Mouse (Mus musculus) gastrocnemius, postnatal 14 days (tissue): ENCODE measurements around the gene Sirt1. TPM values are rescaled to one million over a fixed set of nuclear protein-coding genes. Genes with fewer than 3 reads are reported as not detected.
"Not testable (repeated sequence)": the region's sequence is repeated elsewhere in the genome, so short reads cannot be mapped to it uniquely, and the experiment has no call there.

Experiments
- DNase-seq: peaks from one replicate; pipeline ENCODE4 v3.0.0; 2021; ENCODE audit warnings: mixed read lengths
- intact Hi-C: fragments of 180-260 bp; cut with DNase I; formaldehyde crosslinking; loops from one replicate; pipeline ENCODE4 v1.15.1; 2025; ENCODE audit warnings: low total_unique reads
- total RNA-seq, 2 experiments: library from RNA; stranded (reverse); gene quantifications; 2 replicates each; pipeline ENCODE4 v1.2.3; 2021

Gene Sirt1
- total RNA-seq, 2 experiments from 2014 or later, result 6.1 to 7.8 TPM

DNA sequence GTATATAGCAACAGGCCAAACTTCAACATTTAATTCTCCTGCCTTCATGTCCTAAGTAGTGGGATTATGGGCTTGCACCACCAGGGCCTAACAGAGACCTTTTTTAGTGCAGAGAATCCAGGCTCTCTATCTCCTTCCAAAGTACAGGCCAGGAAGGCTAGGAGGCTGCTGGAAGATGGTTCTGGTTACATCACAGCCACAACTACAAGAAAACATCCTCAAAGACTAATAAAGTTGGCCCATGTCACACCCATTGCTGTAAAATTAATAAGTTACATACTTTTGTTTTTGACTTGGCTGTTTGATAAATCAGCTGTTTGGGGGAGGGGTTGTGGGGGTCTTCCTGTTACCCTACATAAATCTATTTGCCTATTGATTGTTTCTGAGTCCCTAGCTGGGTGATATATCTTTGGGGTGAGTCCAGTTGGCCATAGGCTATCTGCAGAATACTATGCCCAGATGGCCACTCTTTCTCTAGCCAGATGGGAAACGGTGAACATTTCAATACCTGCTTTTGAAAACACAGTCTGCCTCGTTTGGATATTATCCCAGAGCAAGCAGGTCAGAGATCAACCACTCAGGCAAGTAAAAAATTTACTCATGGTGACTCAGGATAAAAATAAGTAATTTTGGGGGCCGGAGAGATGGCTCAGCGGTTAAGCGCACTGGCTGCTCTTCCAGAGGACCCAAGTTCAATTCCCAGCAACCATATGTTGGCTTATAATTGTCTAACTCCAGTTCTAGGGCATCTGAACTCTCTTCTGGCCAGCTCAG is 21.4 kb upstream of the Sirt1 start:
- intact Hi-C loops, result no loop called here
- no peak for DNase-seq

DNA sequence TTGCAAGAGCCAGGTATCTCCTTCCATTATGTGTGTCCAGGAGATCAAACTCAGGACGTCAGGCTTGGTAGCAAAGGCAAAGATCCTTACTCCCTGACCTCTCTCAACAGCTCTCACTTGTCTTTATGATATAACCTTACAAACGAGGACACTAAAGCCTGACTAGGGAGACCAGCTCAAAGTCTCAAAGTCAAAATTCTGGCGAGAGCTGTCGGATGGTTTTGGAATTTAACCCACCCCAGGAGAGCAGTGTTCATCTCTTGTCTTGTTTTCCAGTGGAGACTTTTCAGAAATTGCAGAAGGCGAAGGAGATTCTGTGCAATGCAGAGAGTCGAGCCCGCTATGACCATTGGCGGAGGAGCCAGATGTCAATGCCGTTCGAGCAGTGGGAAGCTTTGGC is 15.5 kb upstream of the Sirt1 start:
- no peak for DNase-seq
- intact Hi-C loops, result no loop called here

DNA sequence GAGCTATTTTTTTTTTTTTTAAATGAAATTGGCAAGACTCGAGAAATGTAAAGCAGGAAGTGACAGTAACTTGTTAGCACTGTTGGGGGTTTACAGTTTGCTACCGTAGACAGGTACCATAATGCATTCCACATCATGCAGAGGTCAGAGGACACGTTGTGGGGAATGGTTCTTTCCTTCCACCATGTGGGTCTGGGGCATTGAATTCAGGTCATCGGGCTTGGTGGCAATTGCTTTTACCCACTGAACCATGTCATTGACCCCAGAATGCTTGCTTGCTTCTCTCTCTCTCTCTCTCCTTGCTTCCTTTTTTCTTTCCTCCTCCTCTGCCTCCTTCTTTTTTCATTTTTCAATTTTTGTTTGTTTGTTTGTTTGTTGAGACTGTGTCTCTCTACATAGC is 7.4 kb upstream of the Sirt1 start:
- intact Hi-C loops, result no loop called here
- DNase-seq, result no peak

DNA sequence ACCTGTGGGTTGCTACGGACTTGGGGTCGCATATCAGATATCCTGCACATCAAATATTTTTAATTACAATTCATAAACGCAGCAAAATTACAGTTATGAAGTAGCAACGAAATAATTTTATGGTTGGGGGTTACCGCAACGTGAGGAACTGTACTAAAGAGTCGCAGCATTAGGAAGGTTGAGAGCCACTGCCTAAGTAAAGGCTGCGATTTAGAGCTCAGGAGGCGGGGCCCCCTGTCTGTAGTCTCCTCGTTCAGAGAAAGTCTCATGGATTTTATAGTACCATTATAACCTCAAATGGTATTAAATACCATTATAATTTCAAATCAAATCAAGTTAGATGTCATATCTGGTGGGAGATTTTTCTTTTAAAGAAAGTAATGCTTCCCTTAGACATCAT is 5.5 kb upstream of the Sirt1 start:
- intact Hi-C loops, result no loop called here

DNA sequence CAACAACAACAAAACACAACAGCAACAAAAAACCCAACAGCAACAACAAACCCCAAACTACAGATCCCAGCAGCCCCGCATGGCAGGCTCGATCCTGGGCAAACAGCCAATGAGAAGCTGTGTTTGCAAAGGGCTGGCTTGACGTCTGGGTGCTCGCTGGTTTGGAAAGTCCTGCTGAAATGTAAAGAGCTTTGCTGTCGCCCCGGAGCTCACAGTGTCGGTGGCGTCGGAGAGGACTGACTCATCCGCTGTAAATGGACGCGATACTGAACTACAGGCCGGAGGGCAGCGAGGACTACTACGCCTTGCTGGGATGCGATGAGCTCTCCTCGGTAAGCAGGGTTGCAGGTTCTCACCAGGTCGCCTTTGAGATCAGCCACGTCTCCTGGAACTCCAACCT is 4.9 kb upstream of the Sirt1 start:
- DNase-seq, result peak; percentile 77
- intact Hi-C loops, result no loop called here

More for the DNA sequence above, 5.5 kb upstream of the Sirt1 start:
- no peak for DNase-seq

DNA sequence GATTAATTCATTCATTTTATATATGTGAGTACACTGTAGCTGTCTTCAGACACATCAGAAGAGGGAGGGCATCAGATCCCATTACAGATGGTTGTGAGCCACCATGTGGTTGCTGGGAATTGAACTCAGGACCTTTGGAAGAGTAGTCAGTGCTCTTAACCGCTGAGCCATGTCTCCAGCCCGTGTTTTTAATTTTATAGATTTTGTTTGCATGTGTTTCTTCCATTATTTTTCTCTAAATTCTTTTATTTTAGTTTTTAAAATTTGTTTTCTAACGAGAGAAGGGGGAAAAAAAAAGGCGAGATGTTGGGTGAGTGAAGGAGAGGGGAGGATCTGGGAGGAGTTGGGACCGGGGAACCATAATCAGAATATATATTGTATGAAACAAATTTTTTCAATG is 4.4 kb upstream of the Sirt1 start:
- DNase-seq, intact Hi-C loops: not testable (repeated sequence)

DNA sequence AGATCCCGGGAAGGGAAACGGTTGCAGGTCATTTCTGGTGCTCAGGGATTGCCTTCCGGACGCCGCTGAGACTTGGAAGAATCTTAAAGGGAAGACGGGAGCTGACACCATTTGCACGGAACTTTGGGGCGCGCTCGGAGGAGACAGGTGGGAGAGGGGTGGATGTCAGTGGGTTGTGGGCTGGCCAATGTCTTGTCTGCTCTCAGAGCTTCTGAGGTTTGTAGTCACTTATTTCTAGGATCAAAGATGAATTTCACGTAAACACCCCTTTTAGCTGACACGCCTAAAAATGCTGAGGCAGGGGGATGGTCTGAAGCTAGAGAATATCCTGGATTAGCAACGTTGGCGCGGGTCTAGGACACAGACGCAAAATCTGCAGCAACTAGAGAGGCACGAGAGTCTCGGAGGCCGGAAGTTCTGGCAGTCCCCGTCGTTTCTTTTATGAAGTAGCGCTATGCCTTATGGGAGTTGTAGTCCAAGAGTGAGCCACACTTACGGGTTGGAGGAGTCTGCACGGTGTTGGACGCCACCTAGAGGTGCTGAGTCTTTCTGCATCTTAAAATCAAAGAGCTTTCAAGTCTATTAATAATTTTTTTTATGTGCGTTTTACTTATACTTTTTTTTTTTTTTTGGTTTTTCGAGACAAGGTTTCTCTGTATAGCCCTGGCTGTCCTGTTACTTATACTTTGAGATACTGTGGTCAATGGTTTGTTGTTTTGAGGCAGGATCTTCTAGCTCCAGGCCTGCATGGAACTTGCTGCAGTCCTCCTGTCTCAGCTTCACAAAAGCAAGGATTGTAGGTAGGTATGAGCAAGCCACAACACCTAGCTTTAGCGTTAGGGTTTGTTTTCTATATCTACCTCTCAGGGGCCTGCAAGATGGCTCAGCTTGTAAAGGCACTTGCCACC is 1.1 kb upstream of the Sirt1 start, which contains the start of gene Dnajc12:
Gene Dnajc12, plus strand, starts transcription at position 72 of the 908 bp plus-strand sequence.
- peak; percentile 80 for DNase-seq
- intact Hi-C loops, result no loop called here

DNA sequence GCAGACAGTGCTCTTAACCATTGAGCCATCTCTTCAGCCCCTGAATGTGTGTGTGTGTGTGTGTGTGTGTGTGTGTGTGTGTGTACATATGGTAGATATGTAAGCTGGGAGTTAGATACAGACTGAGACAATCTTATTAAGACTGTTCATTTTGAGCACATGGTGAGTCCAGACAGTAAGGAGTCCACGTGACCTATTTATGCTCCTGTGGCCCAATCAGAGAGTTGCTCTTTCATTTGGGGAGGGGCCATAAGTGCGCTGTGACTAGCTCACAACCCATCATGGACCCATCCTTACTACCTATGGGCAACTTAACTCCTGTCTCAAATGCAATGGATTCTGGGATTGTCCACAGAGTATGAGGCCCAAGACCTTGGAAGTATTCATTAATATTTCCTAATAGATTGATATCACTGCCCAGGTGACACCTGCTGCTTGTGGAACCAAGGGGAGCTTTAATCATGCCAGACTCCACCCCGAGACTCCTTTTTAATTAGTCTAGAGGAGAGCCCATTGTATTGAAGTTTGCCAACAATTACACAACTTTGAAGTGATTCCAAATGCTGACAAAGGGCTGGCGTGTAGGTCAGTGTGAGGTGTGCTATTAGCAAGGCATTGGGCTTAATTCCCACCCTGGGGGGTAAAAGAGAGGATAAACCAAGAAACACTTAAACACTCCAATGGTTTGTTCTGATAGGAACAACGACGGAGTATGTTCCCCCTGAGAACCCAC is 2.4 kb downstream of the Sirt1 start:
- DNase-seq, result no peak
- intact Hi-C loops, result loop anchor here (5.0 to 10.0 kb wide), 3 partner anchors 37 to 224 kb away; no protein-coding TSS in a partner anchor

DNA sequence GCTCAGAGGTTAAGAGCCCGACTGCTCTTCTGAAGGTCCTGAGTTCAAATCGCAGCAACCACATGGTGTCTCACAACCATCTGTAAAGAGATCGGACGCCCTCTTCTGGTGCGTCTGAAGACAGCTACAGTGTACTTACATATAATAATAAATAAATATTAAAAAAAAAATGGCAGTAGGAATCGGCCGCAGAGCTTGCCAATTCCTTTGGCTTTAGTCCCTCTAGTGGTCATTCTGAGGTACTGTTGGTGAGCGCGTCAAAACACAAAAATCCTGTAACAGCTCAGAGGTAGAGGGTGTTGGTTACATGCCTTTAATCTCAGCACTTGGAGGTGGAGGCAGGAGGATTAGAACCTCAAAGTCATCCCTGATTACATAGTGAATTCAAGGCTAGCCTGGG is 4.0 kb downstream of the Sirt1 start:
- peak; percentile 19 for DNase-seq
- intact Hi-C loops, result loop anchor here (5.0 to 10.0 kb wide), 3 partner anchors 35 to 223 kb away; no protein-coding TSS in a partner anchor

DNA sequence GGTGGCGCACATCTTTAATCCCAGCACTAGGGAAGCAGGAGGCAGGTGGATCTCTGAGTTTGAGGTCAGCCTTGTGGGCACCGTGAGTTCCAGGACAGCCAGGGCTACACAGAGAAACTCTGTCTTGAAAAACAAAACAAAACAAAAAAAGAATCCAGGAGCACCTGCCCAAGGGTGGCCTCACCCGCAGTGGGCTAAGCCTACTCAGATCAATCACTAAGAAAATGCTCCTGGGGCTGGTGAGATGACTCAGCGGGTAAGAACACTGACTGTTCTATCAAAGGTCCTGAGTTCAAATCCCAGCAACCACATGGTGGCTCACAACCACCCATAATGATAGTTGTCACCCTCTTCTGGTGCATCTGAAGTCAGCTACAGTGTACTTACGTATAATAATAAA is 5.2 kb downstream of the Sirt1 start:
- intact Hi-C loops, result loop anchor here (5.0 to 10.0 kb wide), 3 partner anchors 34 to 222 kb away; no protein-coding TSS in a partner anchor
- DNase-seq, result no peak

DNA sequence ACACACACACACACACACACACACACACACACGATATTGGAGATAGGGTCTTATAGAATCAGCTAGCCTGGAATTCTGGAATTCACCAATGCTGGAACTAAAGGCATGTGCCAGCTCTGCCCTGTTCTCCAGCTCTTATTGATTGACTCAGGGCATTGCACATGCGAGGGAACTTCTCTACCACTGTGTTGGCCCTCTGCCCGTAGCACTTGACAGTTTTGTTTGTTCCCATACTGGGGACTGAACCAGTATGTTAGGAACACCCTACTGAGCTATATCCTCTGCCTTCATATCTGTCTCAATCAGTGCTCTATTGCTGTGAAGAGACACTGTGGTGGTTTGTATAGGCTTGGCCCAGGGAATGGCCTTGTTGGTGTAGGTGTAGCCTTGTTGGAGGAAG is 13.5 kb downstream of the Sirt1 start:
- DNase-seq, result no peak
- intact Hi-C loops, result no loop called here

DNA sequence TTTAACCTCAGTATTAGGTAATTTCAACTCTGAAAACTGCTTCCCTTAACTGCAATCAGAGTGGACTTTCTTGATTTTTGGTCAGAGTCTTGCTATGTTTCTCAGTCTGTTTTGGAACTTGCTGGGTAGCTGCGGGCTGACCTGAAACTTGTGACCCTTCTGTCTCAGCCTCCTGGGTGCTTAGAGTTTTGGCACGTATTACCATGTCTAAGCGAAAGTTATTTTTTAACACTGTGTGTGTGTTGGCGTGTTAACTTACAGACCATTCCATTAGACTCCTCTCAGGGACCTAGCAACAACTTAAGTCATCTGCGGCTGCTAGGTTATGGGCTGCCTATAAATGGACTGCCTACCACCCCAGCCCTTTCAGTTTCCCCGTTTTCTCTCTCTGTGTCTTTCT is 14.1 kb downstream of the Sirt1 start:
- no peak for DNase-seq
- intact Hi-C loops, result no loop called here

DNA sequence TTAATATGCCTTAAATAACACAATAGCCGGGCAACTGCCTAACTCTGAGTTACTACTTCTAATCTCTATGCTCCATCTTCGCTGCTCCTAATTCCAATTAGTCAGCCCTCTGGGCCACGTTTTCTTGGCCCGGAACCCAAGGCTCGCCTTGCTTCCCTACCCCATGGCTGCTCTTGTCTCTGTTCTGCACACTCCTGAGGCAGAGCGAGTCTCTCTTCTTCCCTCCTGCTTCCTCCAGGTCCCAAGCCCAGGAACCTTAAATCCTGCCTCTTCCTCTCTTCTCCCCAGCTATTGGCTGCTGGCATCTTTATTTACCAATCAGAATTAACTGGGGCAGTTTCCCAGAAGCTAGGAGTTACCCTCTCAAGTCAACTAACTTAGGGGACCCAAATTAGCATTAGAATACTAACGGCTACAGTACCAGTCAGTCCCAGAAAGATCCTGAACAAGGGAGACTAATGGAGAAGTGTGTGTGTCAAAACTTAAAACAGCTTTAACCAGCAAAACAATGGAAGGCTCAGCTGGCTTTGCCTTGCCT is 15.5 kb downstream of the Sirt1 start:
- intact Hi-C loops, result loop anchor here (2.0 kb wide), 1 partner anchor 19 kb away; no protein-coding TSS in a partner anchor
- DNase-seq, result no peak

DNA sequence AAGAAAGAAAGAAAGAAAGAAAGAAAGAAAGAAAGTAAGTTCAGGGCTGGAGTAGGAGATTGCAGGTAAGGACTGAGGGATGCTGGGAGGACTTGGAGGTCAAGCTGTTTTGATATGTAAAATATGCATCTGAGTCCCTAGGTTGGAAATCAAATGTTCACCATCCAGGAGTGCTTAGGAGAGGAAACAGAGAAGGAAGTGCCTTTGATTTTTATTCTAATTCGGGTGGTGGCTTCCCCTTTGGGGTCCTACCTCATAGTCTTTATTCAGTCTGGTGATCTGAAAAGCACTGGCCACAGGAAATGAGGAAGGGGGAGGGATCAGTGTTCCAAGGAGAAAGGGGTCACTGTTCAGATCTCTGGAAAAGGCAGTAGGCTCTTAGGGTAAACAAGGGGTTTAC is 21.0 kb downstream of the Sirt1 start:
- no peak for DNase-seq

DNA sequence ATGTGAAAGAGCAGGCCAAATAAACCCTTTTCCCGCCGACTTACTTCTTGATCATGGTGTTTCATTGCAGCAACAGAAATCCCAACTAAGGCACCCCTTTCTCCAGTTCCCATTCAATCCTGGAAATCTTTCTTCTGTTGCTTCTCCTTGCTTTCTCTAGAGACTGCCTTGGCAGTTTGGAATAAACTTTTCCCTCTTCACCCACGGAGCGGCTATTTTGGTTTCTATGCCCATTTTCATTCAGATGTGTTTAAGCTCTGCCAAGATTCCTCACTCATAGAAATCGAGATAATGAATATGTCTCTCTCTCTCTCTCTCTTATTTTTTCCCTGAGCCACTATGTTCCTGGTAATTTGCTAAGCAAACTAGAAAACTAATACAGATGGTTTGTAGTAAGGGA is 29.4 kb downstream of the Sirt1 start:
- no peak for DNase-seq
- intact Hi-C loops, result no loop called here

More for the DNA sequence above, 21.0 kb downstream of the Sirt1 start:
- intact Hi-C loops, result no loop called here

DNA sequence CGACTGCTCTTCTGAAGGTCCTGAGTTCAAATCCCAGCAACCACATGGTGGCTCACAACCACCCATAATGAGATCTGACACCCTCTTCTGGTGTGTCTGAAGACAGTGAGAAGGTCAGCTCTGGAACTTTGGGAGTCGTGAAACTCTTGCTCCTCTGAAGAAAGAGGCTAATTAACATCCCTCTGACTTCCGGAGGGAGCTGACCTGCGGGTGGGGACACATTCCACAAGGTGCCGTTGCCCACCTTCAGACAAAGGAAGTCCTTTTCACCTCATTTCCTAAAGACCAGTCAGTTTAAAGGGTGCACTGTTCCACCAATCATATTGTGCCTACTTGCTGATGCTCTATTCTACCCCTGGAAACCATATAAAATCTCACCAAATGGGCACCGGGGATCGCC is 30.4 kb downstream of the Sirt1 start:
- DNase-seq, intact Hi-C loops: not testable (repeated sequence)

DNA sequence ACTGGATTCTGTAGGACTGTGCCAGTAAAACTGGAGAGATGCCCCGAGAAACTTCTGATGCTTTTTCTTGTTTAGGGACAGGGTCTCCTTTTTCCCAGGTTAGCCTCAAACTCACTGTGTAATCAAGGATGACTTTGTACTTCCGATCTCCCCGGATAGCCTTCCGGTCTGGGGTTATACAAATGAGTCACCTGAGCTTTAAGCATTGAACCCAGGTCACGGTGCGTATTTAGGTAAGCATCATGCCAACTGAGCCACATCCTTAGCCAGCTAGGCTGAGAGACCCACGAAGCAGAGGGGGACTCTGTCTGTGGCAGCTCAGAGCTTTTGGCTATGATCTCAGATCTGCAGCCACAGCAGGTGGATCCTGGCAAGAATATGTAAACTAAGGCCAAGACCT is 30.8 kb downstream of the Sirt1 start:
- intact Hi-C loops, result no loop called here
- DNase-seq, result no peak

DNA sequence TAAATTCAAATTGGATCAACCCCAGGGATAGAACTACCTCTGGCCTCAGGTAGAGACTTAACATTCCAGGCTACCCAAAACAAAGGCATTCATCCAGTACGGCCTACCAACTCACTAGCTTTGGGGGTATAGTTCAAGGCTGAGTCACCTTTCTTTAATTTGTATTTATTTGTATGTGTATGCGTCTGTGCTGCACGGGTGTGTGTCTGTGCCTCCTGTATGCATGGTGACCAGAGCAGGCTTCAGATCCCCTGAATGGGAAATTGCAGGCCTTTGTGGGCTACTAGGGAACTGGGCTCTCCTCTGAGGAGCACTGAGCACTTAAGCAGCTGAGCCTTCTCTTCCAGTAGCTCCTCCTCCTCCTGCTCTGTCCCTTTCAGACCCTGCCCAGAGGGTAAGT is 33.2 kb downstream of the Sirt1 start:
- DNase-seq, result no peak
- intact Hi-C loops, result no loop called here

DNA sequence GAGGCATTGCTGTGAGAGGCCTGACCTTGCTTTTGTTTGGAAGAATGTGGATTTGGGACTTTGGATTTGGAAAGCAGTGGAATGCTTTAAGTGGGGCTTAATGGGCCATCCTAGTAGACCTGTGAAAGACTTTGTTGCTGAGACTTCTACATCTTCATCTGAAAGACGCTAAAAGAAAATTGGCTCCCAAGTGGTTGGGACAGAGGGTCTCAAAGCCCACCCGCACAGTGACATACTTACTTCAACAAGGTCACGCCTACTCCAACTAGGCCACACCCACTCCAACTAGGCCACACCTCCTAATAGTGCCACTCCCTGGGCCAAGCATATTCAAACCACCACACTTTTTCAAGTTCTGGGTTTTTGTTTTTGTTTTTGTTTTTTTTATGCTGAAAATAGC is 36.8 kb downstream of the Sirt1 start:
- intact Hi-C loops, result loop anchor here (5.0 kb wide), 1 partner anchor 33 kb away; no protein-coding TSS in a partner anchor
- DNase-seq, result no peak
